Mouse (Mus musculus): ENCODE measurements around the gene Samd4.
"Not testable (repeated sequence)": the region's sequence is repeated elsewhere in the genome, so short reads cannot be mapped to it uniquely, and the experiment has no call there.

Gene Samd4

DNA sequence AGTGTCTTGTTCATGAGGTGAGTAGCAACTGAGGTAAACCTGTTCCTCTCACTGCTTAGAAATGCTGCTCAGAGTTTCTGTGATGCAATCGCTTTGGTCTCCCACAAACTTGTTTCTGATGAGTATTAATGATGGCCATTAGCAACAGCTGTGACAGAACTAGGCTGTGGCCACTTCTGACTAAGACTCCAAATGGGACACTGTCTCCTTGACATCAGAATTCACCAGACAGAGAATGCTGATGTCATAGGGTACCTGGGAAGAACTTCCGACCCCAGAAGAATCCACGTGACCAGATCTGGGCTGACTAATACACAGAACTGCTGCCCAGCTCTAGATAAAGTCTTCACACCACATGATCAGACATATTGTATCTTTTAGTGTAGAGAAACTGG, 194.9 kb downstream of the Samd4 start:
- no peak for DNase-seq

DNA sequence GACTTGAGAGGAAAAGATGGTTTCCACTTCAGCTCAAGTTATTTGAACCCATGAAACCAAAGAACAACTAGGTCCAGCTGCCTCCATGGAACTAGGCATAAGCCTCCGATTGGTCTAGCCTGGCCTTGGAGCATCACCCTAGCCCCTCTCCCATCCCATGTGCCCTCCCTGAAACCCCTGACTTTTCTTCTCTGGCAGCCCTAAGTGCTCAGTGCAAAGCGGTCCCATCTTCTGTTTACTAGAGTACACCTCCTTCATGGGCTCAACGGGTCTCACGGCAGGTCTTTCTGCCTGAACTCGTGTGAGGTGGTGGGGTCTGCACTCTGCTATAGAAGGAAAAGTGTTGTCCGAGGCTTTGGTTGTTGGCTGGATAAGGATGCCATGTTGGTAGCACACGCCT, 197.3 kb downstream of the Samd4 start:
- DNase-seq = no peak

DNA sequence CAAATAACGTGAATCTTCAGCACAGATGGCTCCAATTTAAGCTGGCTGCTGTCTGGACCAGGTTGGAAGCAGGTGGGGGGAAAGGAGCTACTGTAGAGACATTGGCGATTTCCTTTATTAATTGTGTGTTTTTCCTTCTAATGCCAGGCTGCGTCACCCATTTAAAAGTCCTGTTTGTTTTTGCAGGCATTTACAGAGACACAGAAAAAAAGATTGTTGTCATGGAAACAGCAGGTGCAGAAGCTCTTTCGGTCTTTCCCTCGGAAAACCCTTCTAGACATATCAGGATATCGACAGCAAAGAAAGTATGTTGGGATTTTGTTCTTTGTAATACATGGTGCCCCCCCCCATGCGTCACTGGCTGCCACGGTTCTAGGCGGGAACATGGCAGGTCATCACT, 200.7 kb downstream of the Samd4 start:
- DNase-seq = no peak

DNA sequence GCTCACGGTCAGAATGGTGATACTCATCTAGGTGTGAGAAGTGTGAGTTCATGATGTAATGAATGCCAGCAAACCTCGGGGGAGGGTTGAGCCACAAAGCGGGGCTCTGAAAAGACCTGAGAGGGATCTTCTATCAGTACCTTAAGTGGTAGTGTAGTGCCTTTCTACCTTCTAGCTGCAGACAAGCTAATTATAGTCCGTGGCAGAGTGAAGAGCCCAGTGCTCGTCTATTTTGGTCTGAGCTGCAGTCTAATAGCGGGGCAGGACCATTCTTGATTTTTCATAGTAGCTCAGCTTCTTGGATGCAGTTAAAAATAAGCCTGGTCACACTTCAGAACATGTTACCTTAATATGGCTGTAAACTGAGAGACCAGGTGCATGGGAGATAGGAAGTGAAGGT, 201.2 kb downstream of the Samd4 start:
- DNase-seq = no peak

DNA sequence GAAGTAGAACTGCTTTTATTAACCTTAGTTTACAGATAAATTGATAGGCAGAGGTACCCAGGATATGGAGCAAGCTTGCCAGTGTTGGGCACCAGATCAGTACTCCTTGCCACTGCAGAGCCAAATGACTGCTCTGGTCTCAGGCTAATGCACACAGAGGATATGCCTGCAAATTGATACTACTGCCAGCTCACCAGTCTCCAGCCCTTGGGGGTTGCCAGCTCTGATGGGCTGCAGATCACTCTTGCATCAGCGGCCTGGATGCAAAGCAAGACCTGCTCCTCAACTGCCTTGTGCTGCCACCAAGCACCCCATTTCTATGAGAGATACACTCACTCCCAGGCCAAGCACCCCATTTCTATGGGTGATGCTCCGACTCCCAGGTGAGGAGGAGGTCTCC, 202.0 kb downstream of the Samd4 start:
- no peak for DNase-seq

DNA sequence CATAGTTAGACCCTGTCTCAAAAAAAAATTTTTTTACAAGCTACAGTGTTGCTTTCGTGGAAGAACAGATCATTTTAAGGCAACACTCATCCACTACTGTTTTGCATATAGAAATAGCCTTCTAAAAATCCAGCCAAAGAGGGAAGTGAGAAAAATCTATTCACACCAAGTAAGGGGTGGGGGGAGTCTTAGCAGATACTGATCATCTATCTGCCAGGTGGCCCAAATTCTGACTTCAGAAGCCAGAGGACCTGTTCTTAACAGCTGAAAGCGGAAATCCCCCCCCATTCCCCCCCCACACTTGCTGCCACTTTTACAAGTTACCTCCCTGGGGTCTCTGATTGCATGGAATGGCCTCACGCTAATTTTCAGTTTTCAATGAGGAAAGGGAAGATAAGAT, 203.5 kb downstream of the Samd4 start:
- no peak for DNase-seq

DNA sequence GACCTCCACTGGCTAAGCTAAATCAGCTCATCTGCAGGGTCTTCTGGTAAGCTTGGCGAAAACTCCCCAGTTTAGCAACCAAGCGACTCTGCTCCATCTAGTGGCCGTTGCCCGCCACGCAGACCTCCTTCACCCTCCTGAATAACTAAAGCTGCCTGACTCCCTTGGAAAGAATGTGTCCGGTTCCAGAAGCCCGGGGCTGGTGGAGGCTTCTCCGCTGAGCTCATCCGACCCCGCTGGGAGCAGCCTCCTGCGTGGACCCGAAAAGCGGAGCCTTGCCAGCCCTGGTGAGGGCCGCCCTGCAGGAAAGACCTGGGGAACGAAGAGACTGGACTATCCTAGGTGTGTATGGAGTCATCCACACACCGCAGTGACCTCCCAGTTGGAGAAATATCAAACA, 204.1 kb downstream of the Samd4 start:
- peak; percentile 90 for DNase-seq

DNA sequence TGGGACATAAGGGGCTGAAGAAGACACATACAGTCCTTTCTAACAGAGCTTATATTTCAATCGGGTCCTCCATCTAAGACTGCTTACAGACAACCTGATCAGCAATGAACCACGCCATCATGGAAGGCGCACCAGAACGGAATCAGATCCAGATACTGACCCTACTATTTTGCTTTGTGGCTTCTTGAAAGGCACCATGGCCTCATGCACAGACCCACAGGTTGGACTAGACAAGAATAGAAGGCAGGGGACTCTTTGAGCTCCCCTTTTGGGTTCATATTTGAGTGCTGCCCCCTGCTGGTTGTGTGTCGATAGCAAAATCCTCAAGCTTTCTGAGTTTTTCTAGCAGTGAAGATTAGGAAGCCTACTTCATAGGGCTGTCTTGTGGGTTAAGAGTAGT, 204.5 kb downstream of the Samd4 start:
- peak; percentile 87 for DNase-seq

DNA sequence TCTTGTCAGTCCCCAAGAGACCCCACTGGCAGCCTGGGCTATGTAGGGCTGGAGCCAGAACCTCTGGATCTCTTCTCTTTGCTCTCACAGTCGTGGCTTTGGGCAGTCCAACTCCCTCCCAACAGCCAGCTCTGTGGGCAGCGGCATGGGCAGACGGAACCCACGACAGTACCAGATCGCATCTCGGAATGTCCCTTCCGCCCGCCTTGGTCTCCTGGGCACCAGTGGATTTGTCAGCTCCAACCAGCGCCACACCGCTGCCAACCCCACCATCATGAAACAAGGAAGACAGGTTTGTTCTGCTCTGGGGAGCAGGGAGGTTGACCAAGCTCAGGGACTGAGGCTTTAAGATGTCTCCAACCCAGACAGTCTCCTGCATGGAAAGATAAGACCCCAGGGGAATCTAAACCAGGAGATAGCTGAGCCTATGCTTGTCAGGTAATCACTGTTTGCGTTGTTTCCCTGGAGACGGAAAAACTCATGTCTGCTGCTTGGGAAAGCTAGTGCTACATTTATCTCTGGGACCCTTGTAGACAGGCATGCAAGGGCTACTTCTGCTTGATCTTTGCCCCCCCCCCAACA, 205.1 kb downstream of the Samd4 start:
- no peak for DNase-seq

DNA sequence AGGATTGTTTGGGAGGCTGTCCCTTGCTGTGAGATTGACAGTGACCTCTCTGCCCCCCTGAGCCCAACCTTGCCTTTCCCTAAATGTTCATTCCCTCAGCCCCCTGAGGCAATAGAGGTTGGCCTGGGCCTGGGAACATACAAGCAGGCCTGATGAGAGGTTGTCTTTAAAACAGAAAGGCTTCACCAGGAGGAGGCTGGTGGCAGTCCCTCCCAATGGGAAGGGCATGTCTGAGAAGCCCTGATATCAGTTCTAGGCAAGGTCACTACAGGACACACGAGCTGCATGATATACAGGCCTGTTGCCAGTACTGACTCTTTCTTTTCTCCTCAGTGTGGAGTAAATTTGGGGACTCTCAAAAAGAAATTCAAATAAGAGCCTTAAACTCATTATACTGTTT, 205.7 kb downstream of the Samd4 start:
- DNase-seq = no peak

DNA sequence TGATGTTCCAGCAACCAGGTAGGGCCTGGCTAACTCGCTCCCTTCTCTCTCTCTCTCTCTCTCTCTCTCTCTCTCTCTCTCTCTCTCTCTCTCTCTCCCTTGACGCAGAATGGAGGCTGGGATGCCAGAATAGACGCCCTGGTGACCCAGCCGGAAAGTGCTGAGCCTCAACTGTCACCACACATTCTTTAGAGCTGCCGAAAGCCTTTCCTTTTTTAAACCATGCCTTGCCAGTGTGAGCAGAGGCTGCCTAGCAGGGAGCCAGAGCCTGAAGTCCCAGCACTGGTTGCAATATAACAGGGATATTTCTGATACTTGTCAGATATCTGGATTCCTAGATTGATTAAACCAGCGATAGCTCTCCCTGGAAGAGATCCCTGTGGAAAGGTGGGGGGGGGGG, 206.5 kb downstream of the Samd4 start:
- no peak for DNase-seq

DNA sequence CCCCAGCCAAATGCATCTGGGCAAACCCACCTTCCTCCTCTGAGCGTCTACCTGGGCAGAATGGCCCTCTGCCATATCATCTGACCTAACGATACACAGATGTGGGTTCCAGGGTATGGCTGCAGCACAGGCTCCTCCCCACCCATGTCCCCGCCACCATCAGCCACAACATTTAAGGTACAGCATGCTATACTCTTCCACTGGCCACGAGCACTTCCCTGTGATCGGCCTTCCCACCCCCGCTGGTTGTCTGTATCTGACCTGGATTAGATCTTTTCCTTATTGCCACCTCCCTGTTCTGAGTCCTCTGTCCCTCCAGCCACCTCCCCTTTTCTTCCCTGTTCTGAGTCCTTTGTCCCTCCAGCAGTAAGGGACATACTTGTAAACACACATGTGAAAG, 209.3 kb downstream of the Samd4 start:
- no peak for DNase-seq

DNA sequence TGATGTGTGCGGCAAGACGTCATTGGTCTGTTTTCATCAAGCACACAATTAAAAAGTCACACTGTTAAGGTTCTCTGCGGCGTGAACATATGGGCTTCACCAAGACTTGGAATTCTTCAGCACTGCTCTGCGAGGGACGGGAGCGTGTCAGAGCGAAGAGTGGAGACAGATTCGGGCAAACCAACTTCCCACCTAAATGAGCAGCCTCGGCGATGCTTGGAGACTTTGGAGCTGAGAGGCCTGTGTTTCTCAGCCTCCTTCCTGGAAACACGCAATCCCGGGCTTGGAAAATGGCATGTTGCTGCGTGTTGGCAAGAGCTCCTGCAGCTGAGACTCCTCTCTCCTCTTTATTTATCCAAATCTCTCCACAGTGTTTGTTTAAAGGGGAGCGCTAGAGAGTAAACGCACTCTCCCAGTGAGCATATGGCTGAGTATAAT, 210.7 kb downstream of the Samd4 start:
- no peak for DNase-seq

DNA sequence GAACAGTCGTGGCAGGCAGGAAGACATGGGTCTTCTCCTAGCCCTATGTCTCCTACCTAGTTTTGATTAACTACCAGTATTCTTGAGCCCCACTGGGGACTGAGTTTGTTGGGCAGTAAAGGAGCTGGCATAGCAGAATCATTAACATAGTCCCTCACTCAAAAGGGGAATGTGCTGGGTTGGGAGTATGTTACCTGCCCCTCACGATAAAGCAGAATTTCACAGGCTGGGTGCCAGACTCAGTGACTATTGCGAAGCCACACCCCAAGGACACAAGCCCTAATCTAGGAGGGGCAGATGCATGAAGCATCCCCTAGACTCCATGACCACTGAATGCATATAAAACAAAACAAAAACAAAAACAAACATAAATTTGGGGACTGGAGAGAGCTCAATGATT, 212.4 kb downstream of the Samd4 start:
- no peak for DNase-seq

DNA sequence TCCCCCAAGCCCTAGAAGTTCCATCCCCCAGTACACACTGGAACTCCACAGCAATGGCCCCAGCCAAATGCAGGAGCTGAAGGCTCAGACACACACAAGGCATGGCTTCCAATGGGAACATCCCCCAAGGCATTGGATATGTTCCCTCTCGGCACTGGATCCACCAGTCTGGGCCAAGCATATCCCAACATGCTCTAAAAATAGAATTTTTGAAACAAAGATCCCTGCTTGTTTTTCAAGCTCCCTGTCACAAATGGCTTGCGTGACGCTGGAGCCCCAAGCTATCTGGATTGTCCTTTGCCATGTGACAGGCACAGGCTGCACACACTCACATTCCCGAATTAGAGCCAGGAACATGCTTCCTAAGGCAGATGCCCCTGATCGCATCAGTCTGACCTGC, 213.7 kb downstream of the Samd4 start:
- peak; percentile 12 for DNase-seq

DNA sequence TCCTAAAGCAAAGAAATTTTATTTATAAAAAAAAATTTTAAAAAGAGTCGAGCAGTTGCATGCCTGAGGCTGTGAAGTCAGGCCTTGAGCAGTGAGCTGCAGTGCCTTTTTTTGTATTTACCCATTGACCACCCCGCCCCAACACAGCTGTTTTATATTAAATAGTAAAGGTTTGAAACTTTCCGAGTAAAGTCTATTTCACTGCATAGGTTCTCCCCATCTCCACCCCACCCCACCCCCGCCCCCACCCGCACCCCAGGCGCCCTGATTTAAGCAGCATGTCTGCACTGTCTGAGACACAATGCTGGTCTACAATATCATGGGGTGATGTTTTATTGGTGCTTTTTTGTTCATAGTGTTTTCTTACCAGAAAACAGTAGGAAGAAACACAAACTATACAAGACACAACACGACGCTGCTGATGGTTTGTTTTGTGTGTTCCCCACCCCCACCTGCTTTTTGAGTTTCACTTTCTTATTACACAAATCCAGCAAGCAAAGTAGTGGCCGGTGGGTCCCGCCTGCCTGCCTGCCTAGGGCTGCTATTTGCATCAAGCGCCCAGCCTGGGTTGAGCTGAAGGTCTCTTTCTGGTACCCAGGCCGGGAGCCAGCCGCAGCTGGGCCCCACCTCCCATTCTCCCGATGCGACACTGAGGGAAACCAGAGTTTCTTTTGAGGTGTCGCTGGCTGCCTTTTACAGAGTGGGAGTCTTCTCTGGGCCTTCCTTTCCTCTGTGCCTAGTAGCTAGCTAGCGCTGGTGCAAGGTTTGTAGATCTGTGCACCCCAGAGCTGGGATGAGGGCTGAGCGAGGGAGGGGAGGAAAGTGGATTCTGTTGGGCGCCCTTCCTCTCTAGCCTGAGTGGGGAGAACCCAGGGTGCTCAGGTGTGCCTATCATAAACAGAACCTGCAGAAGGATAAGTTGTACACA, 221.9 kb downstream of the Samd4 start:
- no peak for DNase-seq

DNA sequence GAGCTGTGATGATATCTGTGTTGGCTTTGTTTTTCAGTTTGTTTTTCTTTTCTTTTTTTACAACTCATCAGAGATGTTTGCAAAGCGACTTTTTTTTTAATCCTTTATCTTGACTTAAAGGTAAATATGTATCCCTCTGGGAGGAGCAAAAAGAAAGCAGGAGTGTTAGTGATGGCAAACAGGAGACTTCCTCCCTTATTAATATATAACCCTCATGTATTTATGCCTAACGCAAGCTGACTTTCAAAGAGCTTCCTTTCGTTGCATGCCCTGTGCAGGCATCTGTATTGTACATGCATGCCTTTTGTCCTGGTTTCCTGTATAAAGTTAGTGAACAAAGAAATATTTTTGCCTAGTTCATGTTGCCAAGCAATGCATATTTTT, 222.5 kb downstream of the Samd4 start:
- DNase-seq = no peak

DNA sequence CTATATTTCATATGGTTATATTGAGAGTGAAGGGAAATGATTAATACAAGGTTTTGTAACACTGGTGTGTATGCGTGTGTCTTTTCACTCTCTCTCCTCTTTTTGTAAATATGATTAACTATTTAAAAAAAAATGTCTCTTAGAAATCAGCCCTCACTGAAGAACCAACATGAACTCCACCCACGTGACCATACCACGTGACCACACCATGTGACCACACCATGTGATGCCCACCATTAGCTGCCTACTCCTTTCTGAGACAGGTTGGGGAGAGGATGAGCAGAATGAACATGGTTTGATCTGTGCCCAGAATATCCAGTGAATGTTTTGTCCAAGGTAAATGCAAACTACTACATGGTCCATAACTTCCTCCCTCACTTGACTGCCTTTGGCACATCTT, 223.1 kb downstream of the Samd4 start:
- no peak for DNase-seq

DNA sequence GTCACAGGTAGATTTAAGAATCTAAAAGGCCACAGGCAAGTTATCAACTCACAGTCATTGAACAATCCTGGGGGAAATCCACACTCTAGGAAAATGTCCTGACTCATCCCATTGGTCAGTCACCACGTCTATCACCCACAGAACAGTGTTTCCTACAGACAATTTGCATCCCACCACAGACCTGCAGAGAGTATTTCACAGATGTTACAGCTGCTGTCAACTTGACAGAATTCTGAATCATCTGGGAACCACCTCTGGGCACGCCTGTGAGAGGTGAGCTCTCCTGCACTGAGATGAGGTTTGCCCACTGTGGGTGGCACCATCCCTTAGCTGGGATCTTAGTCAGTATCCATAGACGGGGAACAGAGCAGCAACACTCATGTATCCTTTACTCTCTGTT, 224.8 kb downstream of the Samd4 start:
- no peak for DNase-seq

DNA sequence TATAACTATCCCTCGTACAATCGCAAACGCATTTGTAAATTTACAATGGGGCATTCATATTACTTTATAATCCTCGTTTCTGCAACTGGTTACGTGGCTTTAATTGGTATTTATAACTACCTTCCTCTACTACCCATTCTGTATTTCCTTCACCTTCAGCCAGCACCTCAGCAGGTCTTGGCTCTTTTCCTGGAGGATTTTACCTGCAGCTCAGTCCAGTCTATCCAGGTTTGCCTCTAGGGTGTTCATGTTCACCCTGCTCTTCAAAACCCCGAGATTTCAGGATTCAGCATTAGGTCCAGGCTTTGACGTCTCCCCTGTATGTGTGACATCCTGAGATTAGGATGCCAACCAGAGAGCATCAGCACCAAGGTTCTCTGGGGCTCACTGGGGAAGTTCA, 227.7 kb downstream of the Samd4 start:
- not testable (repeated sequence) for DNase-seq

DNA sequence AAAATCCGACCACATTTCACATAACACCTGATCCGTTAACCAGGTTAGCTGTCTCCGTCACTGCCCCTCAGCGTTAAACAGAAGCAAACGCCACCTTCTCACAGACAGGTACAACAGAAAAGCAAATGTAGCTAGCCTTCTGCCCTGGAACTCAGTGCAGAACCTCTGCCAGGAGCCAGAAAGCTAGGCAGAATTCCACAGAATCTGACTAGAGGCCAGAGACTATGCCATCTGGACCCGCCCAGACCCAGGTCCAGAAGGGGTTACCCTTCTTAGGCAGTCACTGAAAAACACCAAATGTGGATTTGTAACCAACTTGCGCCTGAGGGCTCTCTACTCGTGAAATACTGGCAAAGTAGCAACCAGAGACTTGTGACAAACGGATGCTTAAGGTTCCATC, 228.7 kb downstream of the Samd4 start:
- no peak for DNase-seq

DNA sequence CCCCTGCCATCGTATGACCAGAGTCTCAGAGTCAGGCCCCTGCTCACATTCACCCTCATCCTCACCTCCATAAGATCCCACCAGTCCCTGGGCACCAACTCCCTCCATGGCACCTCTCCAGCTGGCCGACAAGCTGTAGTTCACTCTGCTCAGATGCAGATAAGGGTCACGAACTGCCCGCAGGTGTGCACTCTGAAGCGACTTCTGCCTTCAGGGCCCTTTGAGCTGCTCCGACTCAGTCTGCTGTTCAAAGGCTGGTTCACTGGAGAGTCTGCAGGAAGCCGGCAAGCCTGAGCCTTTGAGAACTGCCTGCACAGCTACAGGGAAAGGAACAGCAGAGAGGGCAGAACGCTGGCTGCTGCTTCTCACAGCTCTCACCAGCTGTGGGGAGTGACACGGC, 232.5 kb downstream of the Samd4 start:
- no peak for DNase-seq

DNA sequence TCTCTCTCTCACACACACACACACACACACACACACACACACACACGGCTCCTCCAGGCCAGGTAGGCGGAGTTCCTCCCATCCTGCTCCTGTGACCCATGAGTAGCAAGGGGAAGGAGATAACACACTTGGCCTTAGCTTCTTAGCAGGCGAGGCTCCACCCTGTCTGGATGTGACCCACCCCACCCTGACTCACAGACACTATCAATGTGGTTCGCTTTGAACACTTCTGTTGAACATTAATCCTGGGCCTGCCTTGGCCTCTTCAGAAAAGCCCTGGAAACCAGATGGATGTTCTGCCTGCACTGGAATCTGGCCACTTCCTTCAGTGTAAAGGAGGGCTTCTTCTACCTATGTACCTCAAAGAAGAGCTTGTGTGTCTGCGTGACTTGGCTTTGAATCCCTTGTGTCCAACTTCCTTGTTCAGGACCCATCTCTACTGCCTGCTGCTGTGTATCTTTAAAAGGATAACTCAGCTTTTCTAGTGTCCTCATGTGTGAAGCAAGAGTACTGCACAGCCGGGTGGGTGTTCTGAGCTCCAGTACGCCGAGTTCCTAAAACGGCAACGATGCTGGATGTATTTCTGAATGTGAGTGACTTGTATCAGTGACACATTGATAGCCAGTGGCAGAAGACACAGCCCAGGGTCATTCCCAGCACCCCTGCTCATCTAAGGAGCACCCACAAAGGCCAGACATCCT, 233.6 kb downstream of the Samd4 start:
- no peak for DNase-seq

DNA sequence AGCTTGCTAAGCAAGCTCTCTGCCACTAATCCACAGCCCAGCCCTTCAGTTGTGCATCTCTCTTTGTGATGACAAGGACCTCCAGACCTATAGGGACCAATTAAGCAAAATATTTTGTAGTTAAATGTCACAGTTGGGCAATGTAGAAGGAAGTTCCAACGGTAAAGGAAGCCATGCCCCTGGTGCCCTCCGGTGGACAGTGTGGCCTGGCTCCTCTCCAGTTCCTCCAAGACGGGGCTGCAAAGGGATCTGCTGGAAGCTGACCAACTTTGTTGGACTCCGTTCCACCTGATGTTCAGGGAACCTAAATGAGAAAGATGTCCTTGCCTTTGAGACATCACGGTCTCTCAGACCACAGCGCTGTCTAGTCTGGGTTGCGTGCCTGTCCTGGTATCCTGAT, 234.9 kb downstream of the Samd4 start:
- no peak for DNase-seq
